Mouse (Mus musculus) CD4-positive helper T cell, adult 2 months (primary cell): ENCODE results near the gene Syt13.

Experiments used
- DNase-seq: peaks from one replicate; pipeline ENCODE4 v3.0.0-alpha.2; 2012; ENCODE audit warnings: low read depth, missing footprints, low spot score

Gene Syt13

DNA sequence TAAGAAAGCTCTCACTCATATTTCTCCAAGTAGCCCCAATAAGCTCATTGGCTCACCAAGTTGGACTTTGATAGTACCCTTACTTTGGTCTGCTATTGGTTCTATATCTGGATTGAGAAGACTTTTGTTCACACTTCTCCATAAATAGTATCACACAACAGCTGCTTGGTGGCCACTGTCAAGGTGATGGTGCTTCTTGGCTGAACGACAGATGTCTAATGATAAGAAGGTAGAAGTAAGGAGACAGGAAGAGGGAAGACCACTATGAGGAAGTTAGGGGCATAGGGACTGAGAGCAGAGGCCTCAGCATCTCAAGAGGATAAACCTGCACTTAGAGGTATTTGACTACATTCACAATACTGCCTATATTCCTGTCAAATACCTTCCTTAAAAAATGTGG lies 49.4 kb downstream of the Syt13 start:
- DNase-seq: no peak

DNA sequence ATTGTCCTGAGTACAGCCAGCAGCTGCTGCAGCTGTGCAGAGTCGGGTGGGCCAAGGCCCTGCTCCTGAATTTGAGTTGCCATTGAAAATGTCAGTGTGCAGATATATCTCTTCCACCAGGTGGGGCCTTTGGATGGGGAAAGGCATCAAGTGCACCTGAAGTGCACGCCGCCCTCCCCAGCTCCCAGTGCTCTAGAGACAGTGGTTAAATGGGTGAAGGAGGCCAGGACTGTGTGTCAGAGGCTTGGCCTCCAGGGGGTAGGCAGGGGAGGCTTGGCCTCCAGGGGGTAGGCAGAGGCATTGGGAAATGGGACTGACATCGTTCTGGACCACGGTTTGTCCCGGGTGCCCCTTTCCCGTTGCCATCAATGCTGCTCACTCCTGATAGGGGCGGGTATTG lies 51.4 kb downstream of the Syt13 start:
- DNase-seq: no peak

DNA sequence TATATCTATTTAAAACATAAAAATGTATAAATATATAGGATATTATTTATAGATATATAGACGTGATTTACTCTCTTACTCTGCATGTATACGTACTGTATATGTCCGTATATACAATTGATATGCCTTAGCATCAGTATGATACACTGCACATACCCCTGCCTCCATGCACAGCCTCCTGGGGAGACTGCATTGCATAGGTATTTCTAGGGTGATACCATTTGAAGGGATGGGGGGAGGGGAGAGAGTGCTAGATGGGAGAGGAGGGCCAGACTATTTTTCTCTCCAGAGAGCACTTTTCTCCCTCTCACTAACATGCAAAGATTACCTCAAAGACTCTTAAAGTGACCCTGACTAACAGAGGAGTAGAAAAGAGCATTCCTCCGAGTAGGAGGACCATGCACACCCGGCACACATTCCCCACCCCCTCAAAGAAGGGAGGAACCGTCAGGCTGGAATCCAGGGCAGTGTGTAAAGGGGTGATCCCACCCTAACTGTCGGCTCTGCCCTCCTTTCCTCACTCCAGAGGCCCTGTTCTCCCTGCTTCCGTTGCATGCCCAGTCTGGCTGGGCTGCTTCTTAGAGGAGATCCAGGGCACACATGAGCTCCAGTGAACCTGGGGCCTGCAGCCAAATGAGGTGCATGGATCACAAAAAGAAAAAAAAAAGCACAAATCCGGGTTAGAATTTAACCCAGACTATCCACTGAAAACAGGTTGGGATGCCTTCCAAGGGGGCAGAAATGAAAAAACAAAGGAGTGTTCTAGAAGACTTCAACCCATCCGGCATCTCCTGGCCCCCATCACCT lies 52.3 kb downstream of the Syt13 start:
- DNase-seq: no peak

DNA sequence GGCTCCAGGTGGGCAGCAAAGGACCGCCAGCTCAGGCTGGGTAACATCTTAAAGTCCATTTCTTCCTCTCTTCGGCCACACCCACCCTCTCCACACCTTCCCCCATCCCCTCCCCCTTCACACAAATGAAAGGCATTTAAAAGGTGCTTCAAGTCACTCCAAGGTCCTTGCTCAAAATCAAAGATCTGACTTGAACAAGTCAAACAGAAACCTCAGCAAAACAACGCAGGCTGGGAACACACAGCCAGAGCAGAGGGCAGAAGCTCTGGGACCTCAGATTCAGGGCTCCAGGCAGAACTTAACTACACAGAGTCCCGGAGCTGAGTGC lies 52.9 kb downstream of the Syt13 start:
- no peak for DNase-seq

DNA sequence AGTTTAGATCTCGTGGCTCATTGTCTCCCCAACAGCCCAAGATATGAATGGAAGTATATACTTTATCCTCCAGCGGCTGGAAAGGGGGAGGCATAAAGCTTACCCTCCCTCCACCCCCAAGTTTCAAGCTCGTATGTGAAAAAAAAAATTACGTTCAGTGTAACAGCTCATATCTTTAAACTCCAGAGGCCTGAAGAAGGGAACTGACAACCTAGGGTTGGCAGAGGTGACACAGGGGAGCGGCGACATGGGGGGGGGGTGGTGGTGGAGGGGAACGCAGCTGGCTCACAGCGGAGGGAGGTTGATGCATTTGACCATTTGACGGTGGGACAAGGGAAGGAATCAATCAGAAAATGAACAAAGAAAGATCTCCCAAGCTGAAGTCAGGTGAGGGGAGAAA lies 56.2 kb downstream of the Syt13 start:
- no peak for DNase-seq

DNA sequence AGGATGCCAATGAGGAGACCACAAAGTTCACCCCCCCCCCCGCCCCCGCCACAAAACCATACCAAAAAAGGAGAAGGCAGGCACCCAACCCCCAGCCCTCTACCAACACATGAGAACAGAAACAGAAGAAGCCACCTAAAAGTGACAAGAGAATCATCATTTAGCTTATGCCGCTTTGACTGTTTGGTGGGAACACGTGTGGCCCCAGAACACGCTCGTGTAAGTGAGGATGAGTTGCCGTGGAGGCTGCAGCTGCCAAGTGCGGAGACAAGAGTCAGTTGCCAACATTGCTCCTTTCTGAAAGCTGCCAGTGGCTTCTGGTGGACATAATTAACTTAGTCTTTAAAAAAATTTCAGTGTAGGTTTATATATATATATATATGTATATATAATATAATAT lies 56.6 kb downstream of the Syt13 start:
- no peak for DNase-seq

DNA sequence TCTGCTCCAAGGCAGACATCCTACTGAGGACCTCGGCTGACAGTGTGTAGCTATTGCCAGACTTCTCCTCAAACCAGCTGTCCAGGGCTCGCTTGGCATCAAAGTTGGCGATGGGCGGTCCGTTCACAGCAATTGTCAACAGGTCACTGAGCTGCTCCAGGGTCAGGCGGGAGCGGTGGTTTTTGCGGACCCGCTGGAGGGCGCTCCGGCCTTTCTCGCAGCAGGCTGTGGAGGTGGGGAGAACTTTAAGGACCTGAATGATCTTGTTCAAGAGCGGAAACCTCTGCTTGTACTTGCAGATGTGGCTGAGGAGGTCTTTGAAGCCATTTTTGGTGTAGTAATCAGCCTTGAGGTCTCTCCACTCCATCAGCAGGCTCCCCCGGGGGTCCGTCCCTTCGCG lies 57.2 kb downstream of the Syt13 start:
- no peak for DNase-seq

DNA sequence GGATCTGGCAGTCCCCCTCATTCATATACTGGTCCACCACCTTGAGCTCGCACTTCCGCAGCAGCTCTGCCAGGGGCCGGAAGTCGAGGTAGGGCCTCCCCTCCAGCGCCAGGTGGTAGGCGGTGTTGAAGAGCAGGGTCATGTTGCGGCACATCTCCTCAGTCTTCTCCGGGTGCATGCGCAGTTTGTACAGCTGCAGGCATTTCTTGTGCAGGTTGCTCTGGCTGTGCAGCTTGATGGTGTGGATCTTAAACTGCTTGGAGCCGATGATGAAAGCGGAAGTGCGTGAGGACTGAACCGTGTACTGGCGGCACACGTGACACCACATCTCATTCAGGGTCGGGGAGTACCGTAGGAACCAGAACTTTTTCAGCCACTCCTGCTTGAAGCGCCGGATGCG lies 58.7 kb downstream of the Syt13 start:
- DNase-seq: no peak

DNA sequence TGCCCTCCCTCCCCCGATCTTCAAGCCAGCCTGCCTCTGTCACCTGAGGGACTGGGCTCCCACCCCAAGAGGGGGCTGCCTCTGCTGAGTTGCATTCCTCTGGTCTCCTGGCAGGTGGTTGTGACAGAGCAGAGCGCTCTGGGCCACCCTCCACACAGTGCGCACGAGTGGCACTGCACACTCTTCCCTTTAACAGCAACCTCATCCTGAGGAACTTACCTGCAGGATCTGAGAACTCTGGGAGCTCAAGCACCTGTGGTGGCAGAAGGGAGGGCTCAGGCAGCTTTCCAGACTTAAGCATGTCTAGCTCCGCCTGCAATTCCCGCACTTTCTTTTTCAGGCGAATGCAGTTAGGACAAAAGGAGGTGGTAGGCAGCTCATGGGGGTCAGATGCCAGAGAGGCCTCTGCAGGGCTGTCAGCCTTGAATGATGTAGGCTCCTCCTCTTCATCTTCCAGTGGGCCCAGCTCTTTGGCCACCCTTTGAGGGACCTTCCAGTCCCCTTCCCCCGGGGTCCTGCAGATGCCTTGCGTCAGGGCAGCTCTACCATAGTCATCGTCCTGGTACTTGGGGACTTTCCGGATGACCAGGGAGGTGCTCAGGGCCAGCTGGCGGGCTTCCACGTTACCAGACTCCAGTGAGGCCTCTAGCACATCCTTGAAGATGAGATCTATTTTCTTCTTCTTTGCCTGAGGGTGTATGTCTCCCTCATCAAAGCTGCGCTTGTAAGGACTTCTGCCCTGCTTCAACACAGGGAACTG lies 60.3 kb downstream of the Syt13 start:
- no peak for DNase-seq

DNA sequence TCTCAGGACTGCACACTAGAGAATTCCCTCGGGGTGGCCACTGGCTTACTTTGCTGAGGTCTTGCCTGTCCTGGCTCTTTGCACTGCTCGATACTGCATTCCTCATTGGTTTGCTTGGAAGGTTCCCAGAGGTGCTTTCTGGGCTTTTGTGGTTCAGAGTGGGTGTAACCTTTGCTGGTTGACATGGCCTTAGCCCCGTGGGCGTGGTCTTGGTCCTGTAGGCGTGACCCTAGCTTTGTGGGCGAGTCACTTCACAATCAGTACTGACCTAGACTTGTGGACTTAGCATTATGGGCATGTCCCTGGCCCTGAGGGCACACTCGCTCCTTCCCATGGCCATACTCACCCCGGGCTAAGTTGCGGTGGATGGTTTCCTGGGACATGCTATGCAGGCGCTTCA lies 65.3 kb downstream of the Syt13 start:
- no peak for DNase-seq

DNA sequence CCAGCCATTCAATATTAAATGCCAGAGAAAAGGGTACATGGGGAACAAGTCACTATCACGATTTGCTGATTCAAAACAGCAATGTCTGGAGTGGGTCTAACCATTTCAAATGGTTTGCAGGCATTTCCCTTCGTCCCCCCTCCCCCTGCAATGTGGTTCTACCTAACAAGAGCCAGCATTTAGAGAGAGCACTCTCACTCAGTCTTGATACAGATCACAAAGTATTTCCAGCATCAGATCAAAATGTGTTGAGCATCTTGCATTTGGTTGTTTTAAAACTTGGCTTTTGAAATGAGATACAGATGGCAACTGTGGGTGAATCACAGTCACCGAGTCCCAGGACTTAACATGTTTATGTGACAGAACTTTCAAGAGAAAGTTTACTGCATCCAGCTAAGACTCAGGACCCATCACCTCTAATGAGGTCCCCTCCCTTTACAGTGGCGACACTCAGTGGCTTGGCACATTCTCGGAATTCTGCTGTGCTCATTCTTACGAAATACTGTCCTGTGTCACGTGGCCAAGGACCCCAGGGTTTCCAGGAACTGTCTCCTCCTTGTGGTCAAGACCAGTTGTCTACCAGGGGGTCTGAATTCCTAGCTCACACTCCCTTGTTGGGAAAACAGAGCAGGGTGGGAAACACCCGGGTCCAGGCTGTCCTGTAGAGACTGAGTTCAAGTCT lies 67.8 kb downstream of the Syt13 start:
- no peak for DNase-seq

DNA sequence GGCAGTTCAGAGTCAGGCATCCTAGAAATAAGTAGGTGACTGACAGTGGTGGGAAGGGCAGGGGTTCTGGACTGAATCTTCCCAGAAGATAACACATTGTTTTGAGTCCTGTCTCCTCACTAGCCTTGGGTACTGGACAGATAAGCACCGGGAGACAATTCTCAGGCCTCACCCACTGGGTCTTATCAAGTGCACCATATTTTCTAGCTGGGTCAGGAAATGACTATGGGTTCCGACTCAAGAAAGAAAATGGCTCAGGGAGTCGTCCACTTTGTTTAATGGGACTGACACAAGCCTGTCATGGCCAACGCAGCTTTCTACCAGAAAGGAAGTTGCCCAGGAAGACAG lies 68.3 kb downstream of the Syt13 start:
- no peak for DNase-seq

DNA sequence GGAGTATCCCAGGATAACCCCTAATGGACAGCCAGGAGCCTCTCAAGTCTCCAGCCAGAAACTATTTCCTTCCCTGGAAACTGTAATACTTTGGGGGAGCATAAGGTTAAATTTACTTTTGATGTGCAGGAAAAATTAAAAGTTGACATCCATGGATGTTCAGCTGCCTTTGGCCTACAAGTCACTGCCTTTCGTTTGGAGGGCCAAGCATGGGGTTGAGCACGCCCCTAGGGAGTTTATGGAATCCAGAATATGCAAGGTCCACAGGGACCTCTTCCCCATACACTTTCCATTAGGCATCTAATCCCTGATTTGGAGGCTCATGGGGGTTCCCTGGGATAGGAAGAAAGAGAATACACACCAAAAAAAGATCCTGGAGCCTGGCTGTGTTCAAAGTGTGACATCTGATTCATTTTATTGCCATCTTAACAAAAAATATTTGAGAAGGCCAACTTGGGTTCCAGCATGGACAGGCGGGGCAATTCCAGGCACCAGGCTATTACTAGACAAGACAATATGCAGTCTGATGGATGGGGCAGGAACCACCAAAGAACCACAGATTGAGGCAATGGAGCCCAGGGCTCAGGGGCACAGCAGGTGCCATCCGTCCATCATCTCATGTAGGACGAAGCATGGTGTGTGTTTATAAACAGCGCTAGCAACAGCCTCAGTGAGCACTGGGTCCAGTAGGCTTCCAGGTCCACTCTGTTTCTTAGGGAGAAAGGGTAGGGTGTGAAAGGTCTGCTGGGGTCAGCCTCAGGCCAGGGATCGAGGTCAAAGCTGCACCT lies 69.6 kb downstream of the Syt13 start:
- DNase-seq: no peak

DNA sequence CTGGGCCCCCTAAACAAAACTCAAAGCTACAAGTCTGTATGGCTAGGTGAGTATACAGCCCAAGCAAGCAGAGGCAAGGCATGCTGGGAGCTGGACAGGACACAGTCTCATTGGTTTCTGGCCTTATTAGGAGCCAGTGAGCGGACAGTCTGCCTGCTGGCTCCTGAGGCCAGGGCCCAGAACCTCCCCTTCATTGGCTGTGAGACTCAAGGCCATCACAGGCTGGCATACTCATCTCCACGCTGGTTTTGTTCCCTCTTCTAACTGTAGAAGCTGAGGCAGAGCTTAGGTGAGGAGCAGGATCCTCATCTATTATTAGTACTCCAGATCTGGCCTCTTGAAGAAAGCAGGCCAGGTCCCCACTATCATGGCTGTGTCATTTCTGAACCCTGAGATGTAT lies 70.3 kb downstream of the Syt13 start:
- DNase-seq: no peak

DNA sequence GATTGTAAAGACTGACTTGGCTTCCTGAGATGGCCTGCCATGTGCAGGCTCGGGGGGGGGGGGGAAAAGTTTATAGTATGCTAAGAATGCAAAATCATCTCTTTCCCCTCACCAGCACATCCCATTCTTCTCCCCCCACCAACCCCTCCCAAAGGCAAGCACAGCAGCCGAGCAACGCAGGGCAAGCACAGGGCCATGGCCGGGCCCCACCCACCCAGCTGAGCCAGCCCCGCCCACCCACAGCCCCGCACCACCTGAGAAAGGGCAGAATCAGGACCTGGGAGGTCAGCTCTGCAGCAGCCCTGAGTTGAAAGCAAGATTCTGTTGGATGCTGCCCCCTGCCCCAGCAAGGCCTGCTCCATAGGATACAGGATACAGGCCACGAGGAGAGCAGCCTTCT lies 70.7 kb downstream of the Syt13 start:
- no peak for DNase-seq

DNA sequence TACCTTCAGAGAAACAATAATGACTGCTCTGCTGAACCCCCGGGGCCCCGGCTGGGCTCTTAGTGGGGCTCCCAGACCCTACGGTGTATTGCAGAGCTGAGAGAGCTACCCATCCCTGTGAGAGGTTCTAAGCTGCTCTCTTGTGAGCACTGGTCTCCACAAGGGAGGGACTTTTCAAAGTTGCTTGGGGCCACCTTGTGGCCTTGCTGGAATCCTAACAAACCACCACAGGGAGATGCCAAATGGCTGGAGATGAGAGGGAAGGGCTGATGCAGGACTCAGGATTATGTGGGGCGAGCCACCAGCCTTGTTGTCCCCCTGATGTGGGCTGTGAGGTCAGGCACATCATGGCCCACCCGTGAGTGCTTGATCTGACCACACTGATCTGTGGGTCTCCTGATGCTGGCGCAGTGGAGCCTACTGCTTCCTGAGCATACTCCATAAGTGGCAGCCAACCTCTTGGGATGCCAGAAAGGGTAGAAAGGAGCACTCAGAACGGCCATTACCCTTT lies 72.3 kb downstream of the Syt13 start:
- no peak for DNase-seq

DNA sequence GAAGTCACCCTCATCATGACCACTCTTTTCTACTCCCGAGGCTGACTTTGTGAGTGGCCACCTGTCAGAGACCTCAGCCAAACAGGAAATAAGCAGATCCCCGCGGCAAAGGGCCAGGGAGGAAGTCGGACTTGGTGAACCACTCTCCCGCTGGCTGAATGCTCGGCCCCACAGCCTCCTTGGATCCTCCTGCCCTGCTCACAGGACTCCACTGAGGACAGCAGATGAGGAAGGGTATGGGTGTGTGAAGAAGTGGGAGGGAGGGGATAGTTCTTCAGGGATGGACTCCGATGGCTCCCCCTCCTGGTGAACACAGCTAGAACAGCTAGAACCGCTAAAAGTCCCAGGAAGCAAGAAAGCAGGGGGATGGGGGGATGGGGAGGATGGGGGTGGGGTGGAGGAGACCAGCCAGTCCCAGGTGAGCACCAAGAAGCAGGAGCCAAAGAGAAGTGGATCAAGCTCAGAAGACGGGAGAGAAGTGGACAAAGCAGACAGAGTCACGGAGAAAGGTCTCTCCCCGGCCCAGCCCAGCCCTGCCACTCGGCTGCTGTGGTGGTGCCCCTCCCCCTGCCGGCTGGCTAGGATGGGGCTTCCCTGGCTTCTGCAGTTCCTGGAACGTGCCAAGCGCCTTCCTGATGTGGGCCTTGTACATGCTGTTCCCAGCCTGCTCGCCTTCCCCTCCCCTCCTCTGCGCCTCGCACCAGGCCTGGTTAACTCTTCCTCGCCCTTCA lies 73.2 kb downstream of the Syt13 start:
- DNase-seq: peak; percentile 20

DNA sequence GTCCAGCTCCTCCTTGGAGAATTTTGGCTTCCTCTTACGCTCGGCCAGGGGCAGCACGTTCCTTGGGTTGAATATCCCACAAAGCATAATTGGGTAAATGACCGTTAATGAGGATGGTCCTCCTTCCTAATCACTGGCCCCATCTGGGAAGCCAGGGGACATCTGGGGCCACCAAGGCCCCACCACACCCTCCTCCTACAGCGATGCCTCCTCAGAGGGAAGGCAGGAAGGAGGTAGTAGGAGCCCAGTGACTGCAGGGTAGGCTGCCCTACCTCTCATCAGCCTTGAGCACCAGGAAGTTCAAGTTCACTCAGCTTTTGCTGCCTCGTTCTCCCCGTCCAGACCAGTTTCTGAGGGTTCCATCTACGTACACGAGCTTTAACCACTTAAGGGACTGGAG lies 74.7 kb downstream of the Syt13 start:
- DNase-seq: no peak

DNA sequence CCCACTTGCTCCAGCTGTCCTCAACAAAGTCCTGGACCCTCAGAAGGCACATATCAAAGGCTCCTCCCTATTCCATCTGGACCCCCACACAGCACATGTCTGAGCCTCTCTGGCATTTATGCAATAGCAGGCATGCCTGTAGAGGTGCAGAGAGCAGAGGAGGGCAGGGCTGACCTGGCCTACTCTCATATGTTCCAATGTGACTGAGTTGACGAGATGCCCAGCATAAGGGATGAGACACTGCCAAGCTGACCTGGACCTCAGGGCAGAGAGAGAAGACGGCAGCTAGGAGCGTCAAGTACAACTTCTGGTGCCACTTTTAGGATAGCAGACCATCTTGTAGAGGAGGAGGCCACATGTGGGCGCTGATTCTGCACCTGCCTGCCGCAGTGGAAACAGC lies 77.1 kb downstream of the Syt13 start:
- no peak for DNase-seq

DNA sequence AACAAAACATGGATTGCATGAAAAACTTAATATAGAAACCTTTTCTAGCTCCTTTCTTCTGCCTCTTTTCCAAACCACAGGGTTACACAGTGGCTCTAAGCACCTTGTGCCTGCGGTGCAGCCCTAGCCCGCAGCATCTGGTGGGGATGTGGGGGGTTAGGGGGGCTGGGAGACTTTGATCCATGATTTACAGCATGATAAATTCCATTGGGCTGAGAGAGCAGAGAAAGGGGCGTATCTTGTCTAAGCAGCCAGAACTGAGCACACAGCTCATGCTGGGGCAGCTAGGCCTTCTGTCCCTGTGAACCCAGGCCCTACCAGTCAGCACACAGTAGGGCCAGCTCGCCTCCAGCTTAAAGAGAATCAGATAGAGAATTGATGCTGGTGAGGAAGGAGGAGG lies 90.1 kb downstream of the Syt13 start:
- no peak for DNase-seq
